Mouse (Mus musculus) liver, embryonic 11.5 days (tissue): ENCODE data around the gene Snrnp27. TPM values are rescaled to one million over a fixed set of nuclear protein-coding genes. Genes with fewer than 3 reads are reported as not detected.

Source experiments
- ATAC-seq: fragments of 200-750 bp; cut with Nextera tagmentation; replicated peaks from 2 replicates; pipeline ENCODE4 v1.8.0; 2017; ENCODE audit warnings: moderate number of reproducible peaks, mild to moderate bottlenecking, moderate TSS enrichment, moderate library complexity; ENCODE audit not compliant: low FRiP score
- DNase-seq: peaks from one replicate; pipeline ENCODE4 v3.0.0-alpha.2; 2017; ENCODE audit warnings: low spot score
- H3K27ac ChIP-seq: fragments of 300-500 bp; sonication (generic); 2 replicates; pipeline ENCODE4 v1.5.1; 2014; ENCODE audit warnings: mild to moderate bottlenecking, low read depth, low read length, control low read depth
- H3K27me3 ChIP-seq: fragments of 300-500 bp; sonication (generic); replicated peaks from 2 replicates; pipeline ENCODE4 v1.6.1; 2014; ENCODE audit warnings: low read length, mixed read lengths; ENCODE audit not compliant: control insufficient read depth, insufficient read depth
- H3K36me3 ChIP-seq: fragments of 300-500 bp; sonication (generic); 2 replicates; pipeline ENCODE4 v1.6.1; 2014; ENCODE audit warnings: mild to moderate bottlenecking, low read length, moderate library complexity, mixed read lengths; ENCODE audit not compliant: control insufficient read depth, insufficient read depth
- H3K4me1 ChIP-seq: fragments of 300-500 bp; sonication (generic); replicated peaks from 2 replicates; pipeline ENCODE4 v1.6.1; 2014; ENCODE audit warnings: low read length, mixed read lengths; ENCODE audit not compliant: control insufficient read depth, insufficient read depth
- H3K4me2 ChIP-seq: fragments of 300-500 bp; sonication (generic); 2 replicates; pipeline ENCODE4 v1.6.1; 2014; ENCODE audit warnings: mild to moderate bottlenecking, control low read depth, moderate library complexity
- H3K4me3 ChIP-seq: fragments of 300-500 bp; sonication (generic); 2 replicates; pipeline ENCODE4 v1.5.1; 2014; ENCODE audit warnings: low read depth, low read length, control low read depth
- H3K9ac ChIP-seq: fragments of 300-500 bp; sonication (generic); 2 replicates; pipeline ENCODE4 v1.6.1; 2014; ENCODE audit warnings: low read depth, low read length, control low read depth
- H3K9me3 ChIP-seq: fragments of 300-500 bp; sonication (generic); 2 replicates; pipeline ENCODE4 v1.6.1; 2016; ENCODE audit warnings: low read length, inconsistent platforms, mixed read lengths; ENCODE audit not compliant: control insufficient read depth
- WGBS: fragments of 180-500 bp; shearing (Covaris S2); extraction: QIAGEN DNeasy Blood & Tissue Kit; methylation state at CpG from one replicate; pipeline ENCODE4 v1.1.7; 2014; 5-methylcytosine and 5-hydroxymethylcytosine counted together
- polyA plus RNA-seq: library from polyadenylated mRNA; unstranded; fragments of >200 nt; fragmentation: Nextera tagmentation; extraction: Ambion mirVana; gene quantifications from 2 replicates; pipeline ENCODE4 v1.2.1, GENCODE M21; 2014

Snrnp27 gene
- polyA plus RNA-seq, 1 experiment from 2014 or later: 122 TPM

DNA sequence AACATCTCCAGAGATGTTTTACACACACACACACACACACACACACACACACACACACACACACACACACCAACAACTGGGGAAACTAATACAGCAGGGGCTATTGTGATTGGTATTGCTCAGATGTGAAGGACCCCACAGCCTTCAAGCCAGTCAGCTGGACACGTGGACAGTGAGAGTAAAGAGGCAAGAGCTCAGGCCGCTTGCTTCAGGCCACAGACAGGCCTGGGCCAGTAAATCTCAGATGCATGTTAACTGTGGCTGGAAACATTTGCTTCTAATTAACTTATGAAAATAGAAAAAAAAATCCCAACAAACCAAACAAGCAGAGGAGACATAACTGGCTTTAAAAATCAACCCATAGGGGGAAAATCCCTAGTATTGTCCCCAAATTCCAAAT is 46.5 kb downstream of the Snrnp27 start:
- peak overlapping the region; percentile 75 for H3K27ac ChIP-seq
- no peak overlapping the region for H3K4me3 ChIP-seq
- WGBS: 69% methylated on average over 2 of the region's 2 CpGs
- H3K9me3 ChIP-seq: no peaks in the 10 kb centered on the region
- peaks cover 37% of the 10 kb centered on the region for H3K4me1 ChIP-seq
- ATAC-seq (no peak), DNase-seq (no peak)
- H3K36me3 ChIP-seq: no peaks in the 10 kb centered on the region
- H3K27me3 ChIP-seq: no peaks in the 10 kb centered on the region
- no peak overlapping the region for H3K4me2 ChIP-seq
- H3K9ac ChIP-seq: no peak overlapping the region

DNA sequence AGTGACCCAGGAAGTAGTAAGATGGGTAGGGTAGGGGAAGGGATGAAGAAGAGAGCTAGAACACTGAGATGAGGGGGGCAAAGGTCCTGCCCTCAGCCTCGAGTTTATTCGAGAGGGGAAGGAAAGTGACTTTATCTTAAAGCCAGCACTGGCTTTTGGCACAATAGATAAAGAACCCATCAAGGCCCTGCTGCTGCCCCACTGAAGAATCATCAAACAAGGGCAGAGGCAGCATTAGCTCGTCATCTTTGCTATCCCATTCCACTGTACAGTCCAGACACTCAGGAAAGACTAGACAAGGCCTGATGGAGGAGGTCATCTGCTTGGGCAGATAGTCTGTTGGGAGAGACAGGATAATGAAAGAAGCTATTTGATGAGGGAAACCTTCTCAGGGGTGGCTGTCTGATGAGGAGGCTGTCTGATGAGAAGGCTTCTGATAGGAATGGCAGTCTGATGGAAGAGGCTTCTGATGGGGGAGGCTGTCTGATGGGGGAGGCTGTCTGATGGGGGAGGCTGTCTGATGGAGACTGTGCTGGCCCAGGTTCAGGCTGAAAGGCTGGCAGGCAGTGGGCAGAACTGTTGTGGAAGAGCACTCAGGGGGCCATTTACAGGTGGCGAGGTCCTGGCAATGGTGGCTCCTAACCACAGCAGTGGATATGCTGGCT is 47.0 kb downstream of the Snrnp27 start:
- DNase-seq (no peak), ATAC-seq (peak; percentile 79)
- Histone ChIP-seq H3K9me3 (no peaks in the 10 kb centered on the region), H3K4me3 (no peak overlapping the region), H3K36me3 (no peaks in the 10 kb centered on the region), H3K9ac (no peak overlapping the region), H3K27me3 (no peaks in the 10 kb centered on the region), H3K4me1 (peaks cover 37% of the 10 kb centered on the region), H3K4me2 (peak overlapping the region; percentile 8; the same call in 1 of the 2 replicates), H3K27ac (peak overlapping the region; percentile 75)
- 34% methylated on average over 4 of the region's 4 CpGs for WGBS

DNA sequence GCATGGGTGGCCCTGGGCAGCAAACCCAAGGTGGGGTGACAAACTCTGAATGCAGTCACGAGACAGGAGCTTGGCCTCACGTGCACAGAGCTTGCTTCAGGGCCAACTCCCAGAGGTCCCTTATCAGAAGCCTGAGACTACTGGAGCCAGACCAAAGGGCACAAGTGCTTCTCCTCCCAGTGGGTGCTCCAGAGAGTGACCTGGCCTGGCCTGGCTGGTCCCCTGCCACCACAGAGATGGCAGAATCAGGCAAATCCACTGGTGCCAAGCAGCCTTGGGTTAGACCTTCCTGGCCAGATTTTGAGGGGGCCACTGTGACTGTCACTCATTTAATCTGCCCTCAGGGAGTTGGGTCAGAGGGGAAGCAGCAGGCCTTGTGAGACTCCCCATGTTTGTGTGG is 47.8 kb downstream of the Snrnp27 start:
- Histone ChIP-seq H3K9me3 (no peaks in the 10 kb centered on the region), H3K4me3 (no peak overlapping the region), H3K9ac (no peak overlapping the region), H3K4me2 (0 out of 2 replicates have a peak overlapping the region, but pooled peaks have one; percentile 8), H3K36me3 (no peaks in the 10 kb centered on the region), H3K27ac (peak overlapping the region; percentile 75), H3K27me3 (no peaks in the 10 kb centered on the region), H3K4me1 (peaks cover 37% of the 10 kb centered on the region)
- WGBS: 34% methylated on average over 2 of the region's 2 CpGs
- no peak for DNase-seq
- peak; percentile 46 for ATAC-seq

DNA sequence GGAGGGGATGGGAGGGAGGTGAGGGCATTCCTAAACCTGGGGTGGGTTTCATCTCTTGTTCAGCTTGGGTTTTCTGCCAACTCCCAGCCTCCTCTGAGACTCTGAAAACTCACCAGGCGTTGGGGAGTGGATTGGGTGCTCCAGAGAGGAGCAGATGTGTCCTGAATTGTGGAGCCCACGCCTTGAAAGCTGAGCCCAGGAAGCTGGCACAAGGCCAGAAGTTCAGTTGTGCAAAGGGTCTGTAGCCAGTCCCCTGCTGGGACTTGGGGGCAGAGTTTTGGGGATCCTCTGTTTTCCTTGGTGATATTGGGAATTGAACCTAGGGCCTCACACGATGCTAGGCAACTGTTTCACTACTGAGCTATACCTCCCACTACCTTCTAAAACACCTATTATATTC is 54.2 kb downstream of the Snrnp27 start:
- no peaks in the 10 kb centered on the region for H3K4me1 ChIP-seq
- DNase-seq: no peak
- WGBS: 75% methylated on average over 3 of the region's 3 CpGs
- H3K9ac ChIP-seq: no peak overlapping the region
- H3K9me3 ChIP-seq: no peaks in the 10 kb centered on the region
- no peak overlapping the region for H3K27ac ChIP-seq
- ATAC-seq: no peak
- H3K36me3 ChIP-seq: no peaks in the 10 kb centered on the region
- H3K4me3 ChIP-seq: no peak overlapping the region
- no peak overlapping the region for H3K4me2 ChIP-seq
- H3K27me3 ChIP-seq: no peaks in the 10 kb centered on the region

DNA sequence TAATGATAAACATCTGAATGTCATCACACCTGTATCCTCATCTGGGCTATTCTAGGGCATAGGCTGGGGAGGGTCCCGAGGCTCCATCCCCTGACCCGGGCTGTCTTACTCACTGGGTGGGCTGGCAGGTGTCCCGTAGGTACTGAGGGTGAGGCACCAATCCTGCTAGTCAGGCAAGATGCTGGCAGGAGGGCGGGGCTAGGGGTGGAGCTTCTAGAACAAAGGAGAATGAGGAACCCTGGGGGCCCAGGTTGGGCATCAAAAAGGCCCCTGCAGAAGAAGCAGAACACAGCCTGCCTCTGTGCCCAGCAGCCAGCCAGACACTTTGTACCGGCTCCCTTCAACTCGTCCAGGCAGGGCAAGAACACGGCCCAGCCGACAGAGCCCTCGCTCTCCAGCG is 56.4 kb downstream of the Snrnp27 start, which contains the start of gene Asprv1:
TSS of gene Asprv1 (plus strand) at position 219 of the 400 bp plus-strand sequence.
- Histone ChIP-seq H3K9me3 (no peaks in the 10 kb centered on the region), H3K9ac (no peak within 1 kb of the TSS), H3K27me3 (no peaks in the 10 kb centered on the region), H3K4me3 (no peak within 1 kb of the TSS), H3K36me3 (no peaks in the 10 kb centered on the region), H3K27ac (no peak within 1 kb of the TSS), H3K4me1 (no peaks in the 10 kb centered on the region), H3K4me2 (no peak within 1 kb of the TSS)
- 62% methylated on average over 10 of the region's 10 CpGs for WGBS
- DNase-seq (no peak), ATAC-seq (no peak)

Other genes with a start within 250 kb of the Snrnp27 start
- 24.8 and 25.9 TPM in 2 replicates for gene C87436, start 246.1 kb downstream of the Snrnp27 start, polyA plus RNA-seq
- gene Pcbp1, start 158.2 kb downstream of the Snrnp27 start, polyA plus RNA-seq: 543 and 554 TPM in 2 replicates
- 0.19 and 0.36 TPM in 2 replicates for gene Asprv1, start 56.4 kb downstream of the Snrnp27 start, polyA plus RNA-seq
- gene Mxd1, start 15.4 kb downstream of the Snrnp27 start, polyA plus RNA-seq: 11.5 and 13.4 TPM in 2 replicates
- gene Gmcl1, start 48.9 kb upstream of the Snrnp27 start, polyA plus RNA-seq: 17.9 and 21.9 TPM in 2 replicates
- gene Anxa4, start 109.1 kb upstream of the Snrnp27 start, polyA plus RNA-seq: 41.8 and 43.0 TPM in 2 replicates
- 13.1 TPM in 2 replicates for gene Aak1, start 165.0 kb upstream of the Snrnp27 start, polyA plus RNA-seq